Mouse (Mus musculus): ENCODE results near the gene Snai3. TPM values are rescaled to one million over a fixed set of nuclear protein-coding genes. Genes with fewer than 3 reads are reported as not detected.

The Snai3 gene
- total and polyA plus RNA-seq, 3 experiments = 0.06 TPM; not detected in 2

DNA sequence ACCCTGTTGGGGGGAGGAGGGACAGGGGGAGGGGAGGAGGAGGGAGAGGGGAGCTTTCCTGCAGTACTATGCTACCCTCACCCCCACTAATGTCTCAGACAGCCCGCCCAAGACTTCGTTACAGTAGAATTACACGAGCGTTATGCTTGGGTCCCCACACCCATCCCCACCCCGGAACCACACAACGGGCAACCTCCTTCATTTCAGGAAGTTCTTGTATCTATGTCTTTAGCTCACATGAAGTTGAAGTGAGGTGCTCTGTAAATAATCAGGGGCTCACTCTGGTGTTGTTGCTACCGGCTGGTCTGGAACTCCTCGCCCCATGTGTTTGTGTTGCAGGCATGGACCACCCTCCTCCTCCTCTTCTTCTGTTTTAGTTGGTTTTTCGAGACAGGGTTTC, 32.4 kb downstream of the Snai3 start:
- peaks cover 26% of the 10 kb centered on the region for H3K79me2 ChIP-seq (ENCODE audit: control insufficient read depth, insufficient read depth, low read length, poor library complexity)
- H3K9me3 ChIP-seq (replicated peaks; ENCODE audit: insufficient read depth, low read length) = no peaks in the 10 kb centered on the region
- peaks cover 0 to 27% of the 10 kb centered on the region in 2 experiments; a peak in 2 of 4 replicates for H3K36me3 ChIP-seq (ENCODE audit: control insufficient read depth in 1 of 2, insufficient read depth in 2 of 2, low read length in 2 of 2)
- peak overlapping the region; percentile 80 for H3K27ac ChIP-seq (ENCODE audit: control insufficient read depth, low read depth, low read length)
- no peaks in the 10 kb centered on the region for H3K27me3 ChIP-seq (ENCODE audit: control insufficient read depth in 1 of 2, insufficient read depth in 2 of 2, low read length in 2 of 2)
- peak; percentile 82 for DNase-seq (ENCODE audit: low read depth, low spot score)
- peak overlapping the region in 1 of 2 experiments; percentile 12; a peak in 1 of 4 replicates for H3K4me3 ChIP-seq (ENCODE audit: control insufficient read depth in 1 of 2, insufficient read depth in 1 of 2, low read depth in 2 of 2, low read length in 2 of 2)
- peak overlapping the region; percentile 56 for H3K9ac ChIP-seq (ENCODE audit: control insufficient read depth, low read depth, low read length, poor library complexity, severe bottlenecking)
- peaks cover 10 to 34% of the 10 kb centered on the region in 2 experiments for H3K4me1 ChIP-seq (ENCODE audit: control insufficient read depth in 1 of 2, insufficient read depth in 2 of 2, low read length in 2 of 2)
- TF ChIP-seq SMC3 (IDR thresholded peaks at IDR 0.05; ENCODE audit: low read depth, low read length) (no peak), ZMIZ1 (IDR thresholded peaks at IDR 0.05; ENCODE audit: low read depth, low read length) (no peak; the same call in 1 of the 2 replicates), TBP (IDR thresholded peaks at IDR 0.05; ENCODE audit: low read depth, low read length) (0 out of 2 replicates have a peak, but pooled peaks have one; percentile 39), SIN3A (IDR thresholded peaks at IDR 0.05; ENCODE audit: low read length) (peak; percentile 86), MYC (IDR thresholded peaks at IDR 0.05; ENCODE audit: low read depth, low read length) (0 out of 2 replicates have a peak, but pooled peaks have one; percentile 68), JUND (IDR thresholded peaks at IDR 0.05; ENCODE audit: low read depth, low read length) (no peak), HCFC1 (IDR thresholded peaks at IDR 0.05; ENCODE audit: low read depth, low read length) (peak; percentile 66), ELF1 (IDR thresholded peaks at IDR 0.05; ENCODE audit: low read depth, low read length) (peak; percentile 79), BHLHE40 (IDR thresholded peaks at IDR 0.05; ENCODE audit: borderline replicate concordance, low read depth, low read length) (no peak; the same call in 1 of the 2 replicates), MXI1 (IDR thresholded peaks at IDR 0.05; ENCODE audit: low read depth, low read length) (no peak; the same call in 1 of the 2 replicates), GABPA (IDR thresholded peaks at IDR 0.05; ENCODE audit: low read depth, low read length) (no peak), EP300 (IDR thresholded peaks at IDR 0.05; ENCODE audit: low read depth in 1 of 2, low read length in 2 of 2) (peak; percentile 17 to 82; a peak in 2 of 4 replicates), GATA1 (IDR thresholded peaks at IDR 0.05; ENCODE audit: low read depth, low read length) (no peak), MAFK (IDR thresholded peaks at IDR 0.05; ENCODE audit: borderline replicate concordance, low read depth, low read length) (no peak), CHD1 (IDR thresholded peaks at IDR 0.05; ENCODE audit: low read depth, low read length) (no peak), MAX (IDR thresholded peaks at IDR 0.05; ENCODE audit: low read length) (0 out of 2 replicates have a peak, but pooled peaks have one; percentile 35), RCOR1 (IDR thresholded peaks at IDR 0.05; ENCODE audit: low read depth, low read length) (no peak), CHD2 (IDR thresholded peaks at IDR 0.05; ENCODE audit: low read length) (peak; percentile 24; the same call in 1 of the 2 replicates), POLR2AphosphoS2 (IDR thresholded peaks at IDR 0.05; ENCODE audit: low read length) (no peak), E2F4 (IDR thresholded peaks at IDR 0.05; ENCODE audit: borderline replicate concordance, low read depth, low read length) (no peak), ZNF384 (IDR thresholded peaks at IDR 0.05; ENCODE audit: low read depth, low read length) (no peak), ZKSCAN1 (IDR thresholded peaks at IDR 0.05; ENCODE audit: low read depth, low read length) (no peak), MEF2A (IDR thresholded peaks at IDR 0.05; ENCODE audit: extremely low read depth, insufficient replicate concordance, low read depth, low read length, poor library complexity, severe bottlenecking) (no peak), POLR2AphosphoS5 (IDR thresholded peaks at IDR 0.05; ENCODE audit: borderline replicate concordance, low read depth, low read length) (no peak), TAL1 (IDR thresholded peaks at IDR 0.05; ENCODE audit: low read length) (no peak), NELFE (IDR thresholded peaks at IDR 0.05; ENCODE audit: low read depth, low read length) (peak; percentile 17; the same call in 1 of the 2 replicates), POLR2A (IDR thresholded peaks at IDR 0.05; ENCODE audit: control insufficient read depth in 1 of 2, insufficient read depth in 1 of 2, low read depth in 1 of 2, low read length in 2 of 2, poor library complexity in 1 of 2) (peak in 1 of 2 experiments; percentile 61; a peak in 2 of 4 replicates), UBTF (IDR thresholded peaks at IDR 0.05; ENCODE audit: borderline replicate concordance, insufficient read depth, low read depth, low read length) (no peak), NRF1 (IDR thresholded peaks at IDR 0.05; ENCODE audit: insufficient read depth, low read depth, low read length, poor library complexity, severe bottlenecking) (no peak), KAT2A (conservative IDR thresholded peaks at IDR 0.05; ENCODE audit: low read depth, low read length) (no peak), ZC3H11A (IDR thresholded peaks at IDR 0.05; ENCODE audit: low read depth, low read length) (no peak), CTCF (IDR thresholded peaks at IDR 0.05 in 2 of 3, conservative IDR thresholded peaks at IDR 0.05 in 1 of 3; ENCODE audit: control insufficient read depth in 1 of 3, insufficient read depth in 1 of 3, low read depth in 2 of 3, low read length in 3 of 3, poor library complexity in 1 of 3, severe bottlenecking in 1 of 3) (no peak), MAZ (IDR thresholded peaks at IDR 0.05; ENCODE audit: low read depth, low read length) (peak; percentile 36; the same call in 1 of the 2 replicates), USF1 (IDR thresholded peaks at IDR 0.05; ENCODE audit: low read depth, low read length) (no peak), TCF12 (IDR thresholded peaks at IDR 0.05; ENCODE audit: low read depth, low read length) (peak; percentile 31; the same call in 1 of the 2 replicates), RAD21 (IDR thresholded peaks at IDR 0.05; ENCODE audit: low read depth, low read length) (no peak), USF2 (IDR thresholded peaks at IDR 0.05; ENCODE audit: borderline replicate concordance in 1 of 2, insufficient read depth in 1 of 2, low read depth in 1 of 2, low read length in 2 of 2) (no peak)

Data from MEL (cell line).